Mouse (Mus musculus) heart, adult 2 months (tissue): ENCODE results near the gene Mfap2. TPM values are rescaled to one million over a fixed set of nuclear protein-coding genes. Genes with fewer than 3 reads are reported as not detected.

Experiments
- DNase-seq, 2 experiments: peaks; one replicate each; pipeline ENCODE4 v3.0.0; 2021
- H3K27ac ChIP-seq: fragments of 200-600 bp; 2 replicates; pipeline ENCODE4 v1.8.1; 2022
- H3K27me3 ChIP-seq: fragments of 200-500 bp; 2 replicates; pipeline ENCODE4 v1.6.1; 2012; ENCODE audit warnings: mild to moderate bottlenecking, low read length, inconsistent platforms, mixed read lengths; ENCODE audit not compliant: control insufficient read depth, insufficient read depth
- H3K36me3 ChIP-seq: fragments of 200-500 bp; 2 replicates; pipeline ENCODE4 v1.6.1; 2012; ENCODE audit warnings: low read length, inconsistent platforms; ENCODE audit not compliant: control insufficient read depth, insufficient read depth
- H3K4me1 ChIP-seq: fragments of 200-500 bp; 2 replicates; pipeline ENCODE4 v1.6.1; 2011; ENCODE audit warnings: low read length; ENCODE audit not compliant: control insufficient read depth, insufficient read depth
- H3K4me3 ChIP-seq: fragments of 200-600 bp; 2 replicates; pipeline ENCODE4 v1.8.1; 2022
- H3K79me2 ChIP-seq: fragments of 200-500 bp; replicated peaks from 2 replicates; pipeline ENCODE4 v1.6.1; 2012; ENCODE audit warnings: mild to moderate bottlenecking, inconsistent platforms, low read length, moderate library complexity, mixed read lengths; ENCODE audit not compliant: control insufficient read depth, insufficient read depth
- H3K9ac ChIP-seq: fragments of 200-500 bp; 2 replicates; pipeline ENCODE4 v1.6.1; 2012; ENCODE audit warnings: low read depth, mild to moderate bottlenecking, control low read depth, inconsistent platforms, low read length, mixed read lengths
- CTCF ChIP-seq: fragments of 200-600 bp; IDR thresholded peaks from 2 replicates; pipeline ENCODE4 v1.8.1; 2022; ENCODE audit warnings: antibody characterized with exemption, mild to moderate bottlenecking, moderate library complexity
- EP300 ChIP-seq: fragments of 200-500 bp; IDR thresholded peaks from 2 replicates; pipeline ENCODE4 v1.6.1; 2011; ENCODE audit warnings: low read depth, low read length, control low read depth; ENCODE audit not compliant: insufficient read depth
- POLR2A ChIP-seq: fragments of 200-500 bp; IDR thresholded peaks from 2 replicates; pipeline ENCODE4 v1.6.1; 2011; ENCODE audit warnings: mild to moderate bottlenecking, low read depth, low read length, control low read depth; ENCODE audit not compliant: insufficient read depth
- WGBS: fragments of 180-500 bp; shearing (Covaris S2); methylation state at CpG from one replicate; pipeline ENCODE4 v1.1.7; 2018; 5-methylcytosine and 5-hydroxymethylcytosine counted together
- intact Hi-C: fragments of 180-260 bp; cut with DNase I; formaldehyde crosslinking; loops from one replicate; pipeline ENCODE4 v1.15.1; 2025
- polyA plus RNA-seq: library from polyadenylated mRNA; depleted of rRNA; stranded (reverse); fragments of >200 nt; gene quantifications from 2 replicates; pipeline ENCODE4 v1.2.3, GENCODE M21; 2012
- total RNA-seq, 2 experiments: library from RNA; stranded (reverse); gene quantifications; 2 replicates each; pipeline ENCODE4 v1.2.3; 2021

Gene Mfap2
- total and polyA plus RNA-seq, 3 experiments, result 3.1 to 17.6 (median 3.1) TPM

- no peak overlapping the region for H3K4me3 ChIP-seq
- H3K36me3 ChIP-seq, result no peaks in the 10 kb centered on the region
- H3K27ac ChIP-seq, result no peak overlapping the region
- no peak overlapping the region for H3K9ac ChIP-seq
- H3K27me3 ChIP-seq, result no peaks in the 10 kb centered on the region
- no peaks in the 10 kb centered on the region for H3K4me1 ChIP-seq
- DNase-seq, result no peak
- TF ChIP-seq POLR2A, result no peak
- no peak for TF ChIP-seq EP300
- no peak for TF ChIP-seq CTCF
- 55% methylated on average over 8 of the region's 8 CpGs for WGBS
- intact Hi-C loops, result no loop called here
- H3K79me2 ChIP-seq, result no peaks in the 10 kb centered on the region
Observed at GRCm38 (mm10) chr4:141053138-141053537, 42.9 kb downstream of the Mfap2 start.

DNA sequence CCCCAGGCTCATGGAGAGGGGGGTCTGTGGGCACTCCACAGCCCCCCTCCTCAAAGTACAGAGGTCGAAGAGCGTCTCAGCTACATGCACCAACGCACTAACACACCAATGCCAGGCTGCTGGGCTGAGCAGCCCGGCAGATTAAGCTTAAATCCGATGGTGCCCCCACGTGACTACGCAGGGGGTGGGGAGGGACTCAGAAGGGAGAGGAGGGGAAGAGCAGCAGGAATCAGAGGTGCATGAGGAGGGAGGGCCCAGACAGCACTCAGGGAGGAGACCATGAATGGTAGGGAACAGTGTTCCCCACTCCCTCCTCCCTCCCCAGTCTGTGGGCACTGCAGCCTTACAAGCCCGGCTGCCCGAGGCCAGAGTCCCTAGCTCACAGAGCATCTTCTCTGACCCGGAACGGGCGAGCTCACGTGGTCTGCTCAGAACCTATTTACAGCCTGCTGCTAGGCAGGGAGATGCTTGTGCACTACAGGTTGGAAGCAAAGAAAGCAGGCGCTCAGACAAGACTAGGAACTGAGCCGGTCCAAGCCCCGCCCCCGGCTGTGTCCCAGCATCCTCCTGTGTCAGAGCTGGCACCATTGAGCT, 43.4 kb downstream of the Mfap2 start:
- no peaks in the 10 kb centered on the region for H3K27me3 ChIP-seq
- DNase-seq, result no peak
- H3K4me3 ChIP-seq, result no peak overlapping the region
- H3K79me2 ChIP-seq, result no peaks in the 10 kb centered on the region
- no peaks in the 10 kb centered on the region for H3K36me3 ChIP-seq
- no peak overlapping the region for H3K27ac ChIP-seq
- H3K9ac ChIP-seq, result no peak overlapping the region
- intact Hi-C loops, result no loop called here
- 50% methylated on average over 17 of the region's 17 CpGs for WGBS
- no peaks in the 10 kb centered on the region for H3K4me1 ChIP-seq
- TF ChIP-seq CTCF, result no peak
- TF ChIP-seq EP300, result no peak
- TF ChIP-seq POLR2A, result no peak

GRCm38 (mm10) chr4:141056970-141057369, 46.8 kb downstream of the Mfap2 start:
- Histone ChIP-seq H3K4me3 (no peak overlapping the region), H3K27ac (no peak overlapping the region), H3K79me2 (no peaks in the 10 kb centered on the region), H3K9ac (no peak overlapping the region), H3K36me3 (no peaks in the 10 kb centered on the region), H3K27me3 (no peaks in the 10 kb centered on the region), H3K4me1 (no peaks in the 10 kb centered on the region)
- intact Hi-C loops, result no loop called here
- no peak for TF ChIP-seq EP300
- TF ChIP-seq CTCF, result no peak
- no peak for TF ChIP-seq POLR2A
- DNase-seq, result no peak
- WGBS, result 97% methylated on average over 10 of the region's 10 CpGs

DNA sequence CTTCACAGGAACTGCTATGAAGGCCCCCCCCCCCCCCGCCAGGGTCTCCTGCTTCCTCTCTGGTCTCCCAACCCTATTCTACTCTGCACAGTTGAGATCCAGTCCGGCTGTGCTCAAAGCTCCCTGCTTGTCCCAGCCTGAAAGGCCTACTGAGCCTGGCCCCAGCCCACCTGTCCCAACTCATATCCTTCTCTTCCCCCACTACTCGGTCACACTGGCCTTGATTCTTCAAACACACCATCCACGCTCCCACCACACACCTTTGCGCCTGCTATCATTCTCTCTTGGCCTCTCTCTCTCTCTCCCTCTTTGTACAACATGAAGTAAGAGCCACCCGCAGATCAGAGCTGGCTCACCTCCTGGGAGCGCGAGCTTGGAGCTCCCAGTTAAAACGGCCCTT, 48.6 kb downstream of the Mfap2 start:
- no peaks in the 10 kb centered on the region for H3K27me3 ChIP-seq

DNA sequence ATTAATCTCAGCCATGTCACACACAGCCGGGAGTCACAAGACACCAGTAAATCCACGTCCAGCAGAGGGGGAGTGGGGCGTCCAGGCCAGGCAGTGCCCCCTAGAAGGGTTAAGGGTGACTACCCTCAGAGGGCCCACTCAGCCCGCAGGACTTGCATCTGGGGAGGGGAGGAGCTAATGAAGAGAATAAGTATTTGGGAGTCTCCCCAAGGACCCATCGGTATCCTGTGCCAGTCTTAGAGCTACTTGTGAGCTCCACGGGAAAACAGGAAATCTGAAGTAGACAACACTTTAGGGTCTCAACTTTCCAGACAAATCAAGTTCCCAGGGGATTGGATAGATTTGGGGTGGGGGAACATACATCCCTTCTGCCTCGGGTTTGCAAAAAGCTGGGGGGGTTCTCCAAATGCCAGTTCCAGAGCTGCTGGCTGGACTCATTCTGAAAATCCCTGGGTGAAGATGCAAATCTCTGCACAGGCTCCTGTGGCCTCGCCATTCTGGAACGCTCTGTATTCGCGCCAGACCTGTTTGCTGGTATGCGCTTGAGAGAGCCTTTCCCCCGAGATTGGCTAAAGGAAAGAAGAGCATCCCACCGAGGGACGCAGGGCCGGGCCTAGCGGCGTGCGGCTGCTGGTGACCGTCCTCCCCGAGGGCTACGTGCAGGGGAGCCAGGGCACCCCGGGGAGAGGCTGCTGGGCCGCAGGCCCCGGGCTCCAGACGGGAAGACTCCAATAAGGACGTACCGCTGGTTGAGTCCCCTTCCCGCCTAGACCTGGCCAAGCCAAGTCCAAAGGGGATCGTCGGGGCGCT, 49.6 kb downstream of the Mfap2 start:
- TF ChIP-seq POLR2A (no peak), CTCF (no peak), EP300 (no peak)
- WGBS, result 4% methylated on average over 32 of the region's 32 CpGs
- Histone ChIP-seq H3K4me1 (no peaks in the 10 kb centered on the region), H3K9ac (peak overlapping the region; percentile 75), H3K27me3 (no peaks in the 10 kb centered on the region), H3K27ac (peak overlapping the region; percentile 87), H3K79me2 (no peaks in the 10 kb centered on the region), H3K4me3 (peak overlapping the region; percentile 90), H3K36me3 (no peaks in the 10 kb centered on the region)
- DNase-seq, result no peak
- intact Hi-C loops, result no loop called here

More for the DNA sequence above, 48.6 kb downstream of the Mfap2 start:
- H3K4me3 ChIP-seq, result no peak overlapping the region
- H3K4me1 ChIP-seq, result no peaks in the 10 kb centered on the region
- intact Hi-C loops, result no loop called here
- H3K36me3 ChIP-seq, result no peaks in the 10 kb centered on the region
- TF ChIP-seq CTCF (no peak), EP300 (no peak), POLR2A (no peak)
- H3K9ac ChIP-seq, result no peak overlapping the region
- DNase-seq, result no peak
- no peaks in the 10 kb centered on the region for H3K79me2 ChIP-seq
- H3K27ac ChIP-seq, result no peak overlapping the region
- 76% methylated on average over 9 of the region's 9 CpGs for WGBS
